Mouse (Mus musculus): ENCODE measurements at regions not wholly inside any gene's neighbourhood (a gene's known extent, or its start where the extent isn't known, plus 50 kb on each side); places are given as distances from the start of the nearest gene placed in this dataset.

GRCm38 (mm10) chr9:61226596-61227384 is 145.4 kb upstream of the Tle3 start:
- DNase-seq (ENCODE audit: low read depth, low spot score) = no peak

DNA sequence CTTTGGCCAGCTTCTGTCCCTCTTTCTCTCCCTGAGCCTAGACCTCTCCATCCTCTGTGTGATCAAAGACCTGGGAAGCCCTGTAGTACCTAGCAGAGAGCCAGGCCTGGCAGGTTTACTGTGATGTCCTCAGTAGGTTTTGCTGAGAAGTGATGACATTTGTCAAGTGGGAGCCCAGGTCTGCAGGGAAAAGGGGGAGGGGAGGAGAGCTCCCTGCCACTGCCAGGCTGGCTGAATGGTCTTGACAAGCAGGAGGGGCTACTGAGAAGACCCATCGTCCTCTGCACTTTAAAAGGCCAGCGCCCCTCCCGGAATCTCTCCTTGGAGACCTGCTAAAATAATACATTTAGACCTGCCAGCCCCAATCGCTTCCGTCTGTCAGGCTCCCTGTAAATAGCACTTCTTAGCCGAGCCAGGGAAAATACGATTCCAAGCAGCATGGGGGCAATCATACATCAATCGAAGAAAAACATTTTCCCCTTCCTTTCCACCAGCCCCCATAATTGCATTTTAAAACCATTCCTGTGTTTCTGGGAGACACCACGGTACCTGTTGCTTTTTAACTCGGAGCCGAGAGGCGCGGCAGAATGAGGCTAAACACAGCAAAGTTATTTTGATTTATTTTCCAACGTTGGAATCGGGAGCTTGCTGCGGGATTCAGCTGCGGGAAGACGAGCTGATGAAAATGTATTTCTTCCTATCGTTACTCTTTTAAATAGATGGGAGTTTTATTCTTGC is 144.5 kb upstream of the Tle3 start:
- DNase-seq (ENCODE audit: low read depth, low spot score) = no peak

DNA sequence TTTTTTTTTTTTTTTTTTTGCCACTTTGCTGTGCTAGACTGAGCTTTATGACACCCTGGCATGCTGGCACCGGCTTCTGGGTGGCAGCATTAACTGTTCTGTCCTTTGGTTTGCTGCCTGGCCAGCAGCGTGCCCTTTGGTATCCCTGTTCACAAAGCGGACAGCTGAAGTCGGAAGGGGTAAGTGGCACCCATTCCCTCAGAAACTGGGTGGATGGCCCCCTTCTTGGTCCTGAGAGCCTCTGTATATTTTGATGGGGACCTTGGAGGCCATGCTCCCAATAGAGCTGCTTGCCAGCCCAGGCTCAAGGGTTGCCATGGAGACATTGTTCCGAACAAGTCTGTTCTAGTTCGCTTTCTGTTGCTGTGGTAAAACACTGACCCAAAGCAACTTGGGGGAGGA is 143.9 kb upstream of the Tle3 start:
- DNase-seq (ENCODE audit: low read depth, low spot score) = no peak

DNA sequence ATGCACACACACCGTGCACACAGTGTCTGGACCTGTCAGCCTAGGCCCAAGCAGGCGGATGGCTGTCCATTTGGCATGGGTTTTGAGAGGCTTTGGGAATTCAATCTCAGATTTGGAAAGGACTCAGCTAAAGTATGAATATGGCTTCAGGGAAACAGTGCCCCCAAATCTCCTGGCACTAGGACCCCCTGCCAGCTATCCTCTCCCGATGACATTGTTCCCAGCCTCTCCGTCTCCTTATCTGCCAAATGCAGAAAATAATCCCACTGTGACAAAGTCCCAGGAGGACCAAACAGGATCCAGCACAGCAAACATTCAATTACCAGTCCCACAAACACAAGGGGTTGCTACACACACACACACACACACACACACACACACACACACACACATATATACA is 141.9 kb upstream of the Tle3 start:
- no peak for DNase-seq (ENCODE audit: low read depth, low spot score)

- no peak for DNase-seq (ENCODE audit: low read depth, low spot score)
Observed at GRCm38 (mm10) chr9:61232630-61233029, 139.5 kb upstream of the Tle3 start.

DNA sequence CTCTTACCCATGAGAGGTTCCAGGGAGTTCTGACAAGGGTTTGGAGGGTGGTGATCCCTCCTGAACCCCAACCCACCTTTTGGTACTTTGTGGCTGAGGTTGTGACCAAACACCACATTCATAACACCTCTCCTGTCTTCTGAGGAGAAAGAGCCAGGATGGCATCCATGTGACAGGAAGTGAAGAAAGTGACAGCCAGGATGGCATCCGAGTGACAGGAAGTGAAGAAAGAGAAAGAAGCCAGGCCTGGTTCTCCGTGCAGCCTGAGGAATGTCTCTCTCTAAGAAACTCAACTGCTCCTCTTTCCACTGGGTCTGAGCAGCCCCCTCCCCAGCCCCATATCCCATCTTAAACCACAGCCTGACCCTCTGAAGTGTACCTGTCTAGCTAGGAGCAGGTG is 138.9 kb upstream of the Tle3 start:
- DNase-seq (ENCODE audit: low read depth, low spot score) = no peak

- DNase-seq (ENCODE audit: low read depth, low spot score) = no peak
Observed at GRCm38 (mm10) chr9:61235653-61236610, 136.2 kb upstream of the Tle3 start.

DNA sequence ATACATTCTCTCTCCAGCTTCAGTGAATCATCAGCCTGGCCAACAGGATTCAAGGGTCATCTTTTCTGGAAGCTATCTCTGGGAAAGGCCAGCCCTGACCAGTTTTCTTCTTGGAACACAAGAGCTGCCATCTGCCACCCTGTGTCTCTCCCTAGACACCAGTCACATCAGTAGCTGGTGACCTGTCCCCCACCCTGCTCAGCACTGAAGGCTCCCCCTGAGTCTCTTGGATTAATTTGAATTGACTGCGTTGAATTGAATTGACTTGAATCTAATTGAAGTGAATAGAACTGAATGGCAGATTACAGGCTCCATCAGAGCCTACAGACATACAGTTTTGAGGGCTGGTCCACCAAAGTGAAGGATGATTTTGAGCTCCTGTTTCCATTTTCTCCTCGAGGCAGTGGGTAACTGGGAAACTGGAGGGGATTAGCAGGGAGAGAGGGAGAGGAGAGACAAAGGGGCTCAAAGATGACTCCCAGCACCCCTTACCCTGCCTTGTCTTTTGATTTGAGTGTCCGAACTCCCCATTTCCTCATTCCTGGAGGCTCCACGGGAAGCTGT is 133.4 kb upstream of the Tle3 start:
- DNase-seq (ENCODE audit: low read depth, low spot score) = no peak

DNA sequence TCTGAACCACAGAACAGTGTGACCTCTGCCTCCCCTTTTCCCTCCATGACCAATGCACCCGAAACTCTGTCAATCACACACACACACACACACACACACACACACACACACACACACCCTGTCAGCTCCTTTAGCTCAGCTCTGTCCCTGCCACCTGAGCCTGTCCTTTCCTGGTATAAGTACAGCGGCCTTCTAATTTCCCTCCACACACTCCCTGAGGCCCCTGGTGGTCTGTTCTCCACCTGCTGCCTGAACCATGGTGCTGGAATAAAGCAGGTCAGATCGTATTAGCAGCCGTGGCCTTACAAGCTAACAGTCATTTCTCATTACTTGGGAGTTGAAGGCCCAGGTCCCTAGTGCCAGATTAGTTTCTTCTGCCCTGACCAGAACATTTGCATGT is 132.8 kb upstream of the Tle3 start:
- no peak for DNase-seq (ENCODE audit: low read depth, low spot score)

DNA sequence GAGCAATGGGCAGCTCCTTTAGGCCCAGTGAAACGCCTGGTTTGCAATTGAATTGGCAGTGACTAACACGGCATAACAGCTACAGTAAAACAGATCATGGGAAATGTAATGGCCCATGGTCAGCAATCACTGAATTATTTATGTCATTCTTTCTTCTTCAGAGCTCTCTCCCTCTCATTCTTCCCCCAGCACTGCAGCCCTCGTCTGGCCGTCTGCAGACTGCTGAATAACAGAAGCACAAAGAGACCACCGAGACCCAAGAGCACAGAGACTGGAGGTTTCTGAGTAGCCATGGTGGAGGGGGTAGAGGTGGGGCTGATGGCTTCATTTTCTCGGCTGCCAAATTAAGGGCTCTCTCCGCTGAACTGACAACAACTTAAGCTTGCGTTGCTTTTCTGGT is 130.7 kb upstream of the Tle3 start:
- DNase-seq (ENCODE audit: low read depth, low spot score) = no peak

DNA sequence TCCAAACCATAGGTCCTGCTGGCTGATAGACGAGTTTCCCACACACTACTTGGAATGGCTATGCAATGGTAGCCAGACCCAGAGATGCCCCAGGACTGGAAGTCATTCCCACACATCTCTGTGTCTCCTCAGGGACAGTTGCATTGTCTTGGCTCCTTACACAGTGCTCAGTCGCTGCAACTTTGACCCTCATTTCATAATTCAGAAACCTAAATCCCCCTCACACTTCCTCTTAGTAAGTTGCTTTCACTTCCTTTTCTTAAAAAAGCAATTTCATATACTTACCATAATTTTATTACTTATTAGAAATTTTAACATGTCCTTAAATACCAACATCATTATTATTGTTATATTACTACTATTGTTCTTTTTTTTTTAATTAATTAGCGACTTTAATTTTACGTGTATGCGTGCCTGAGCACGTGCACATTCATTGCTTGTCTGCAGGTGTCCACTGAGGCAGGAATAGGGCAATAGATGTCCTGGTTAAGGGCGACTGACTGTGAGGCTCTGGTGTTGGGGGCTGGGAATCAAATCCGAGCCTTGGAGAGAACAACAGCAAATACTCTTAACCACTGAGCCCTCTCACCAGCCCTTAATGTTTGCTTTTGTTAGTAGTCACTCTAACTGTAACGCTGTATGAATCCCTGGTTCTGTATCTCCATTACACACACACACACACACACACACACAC is 129.9 kb upstream of the Tle3 start:
- DNase-seq (ENCODE audit: low read depth, low spot score) = no peak

DNA sequence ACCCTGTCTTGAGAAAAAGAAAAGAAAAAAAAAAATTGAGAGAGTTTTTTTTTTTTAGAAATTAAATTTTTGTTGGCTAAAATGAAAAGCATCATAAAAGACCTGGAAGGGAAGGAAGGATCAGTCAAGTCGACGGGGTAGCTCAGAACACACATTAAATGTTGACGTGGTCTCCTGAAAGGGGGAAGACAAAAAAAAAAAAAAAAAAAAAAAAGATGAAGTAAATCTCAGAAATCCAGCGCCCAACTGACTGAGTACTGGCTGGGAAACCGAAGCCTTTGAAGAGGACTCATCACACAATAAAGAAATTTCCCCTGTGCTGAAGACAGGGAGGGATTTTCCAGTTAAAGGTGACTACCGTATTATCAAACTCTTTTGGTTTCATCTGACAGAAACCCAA is 128.9 kb upstream of the Tle3 start:
- no peak for DNase-seq (ENCODE audit: low read depth, low spot score)

GRCm38 (mm10) chr9:61249691-61250425 is 122.3 kb upstream of the Tle3 start:
- DNase-seq (ENCODE audit: low read depth, low spot score) = no peak

DNA sequence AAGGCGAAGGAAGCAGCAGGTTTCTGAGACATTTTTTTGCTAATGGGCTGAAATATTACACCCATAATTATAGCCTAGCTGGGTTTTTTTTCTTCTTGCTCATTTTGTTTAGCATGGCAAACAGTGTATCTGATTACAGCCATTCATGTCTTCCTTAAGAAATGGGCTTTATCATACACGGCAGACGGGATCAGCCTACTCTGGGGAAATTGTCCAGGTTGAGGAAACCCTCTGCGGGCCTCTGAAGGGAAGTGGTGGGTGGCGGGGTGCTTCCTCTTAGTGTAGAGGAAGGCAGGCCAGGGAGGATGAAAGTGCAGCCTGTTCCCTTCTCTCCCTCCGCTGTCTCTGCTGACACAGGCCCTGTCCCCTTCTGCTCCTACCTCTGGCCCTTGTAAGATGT is 120.6 kb upstream of the Tle3 start:
- DNase-seq (ENCODE audit: low read depth, low spot score) = no peak

GRCm38 (mm10) chr9:61253761-61254160 is 118.4 kb upstream of the Tle3 start:
- no peak for DNase-seq (ENCODE audit: low read depth, low spot score)

DNA sequence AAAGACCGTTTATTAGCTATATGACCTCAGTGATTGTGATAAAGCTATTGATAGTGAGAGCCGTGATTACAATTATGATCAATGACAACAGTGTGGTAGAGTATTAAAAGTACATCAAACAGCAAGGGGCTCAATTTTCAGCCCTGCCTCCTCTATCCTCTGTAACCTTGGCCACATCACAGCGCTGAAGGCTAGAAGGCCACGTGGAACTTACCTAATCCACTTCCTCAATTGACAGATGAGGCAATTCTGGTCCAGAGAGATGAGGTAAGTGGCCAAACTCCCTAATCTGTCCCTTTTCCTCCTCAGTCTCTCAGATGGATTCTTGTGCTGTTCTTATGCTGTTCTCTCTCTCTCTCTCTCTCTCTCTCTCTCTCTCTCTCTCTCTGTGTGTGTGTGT is 114.7 kb upstream of the Tle3 start:
- no peak for DNase-seq (ENCODE audit: low read depth, low spot score)

DNA sequence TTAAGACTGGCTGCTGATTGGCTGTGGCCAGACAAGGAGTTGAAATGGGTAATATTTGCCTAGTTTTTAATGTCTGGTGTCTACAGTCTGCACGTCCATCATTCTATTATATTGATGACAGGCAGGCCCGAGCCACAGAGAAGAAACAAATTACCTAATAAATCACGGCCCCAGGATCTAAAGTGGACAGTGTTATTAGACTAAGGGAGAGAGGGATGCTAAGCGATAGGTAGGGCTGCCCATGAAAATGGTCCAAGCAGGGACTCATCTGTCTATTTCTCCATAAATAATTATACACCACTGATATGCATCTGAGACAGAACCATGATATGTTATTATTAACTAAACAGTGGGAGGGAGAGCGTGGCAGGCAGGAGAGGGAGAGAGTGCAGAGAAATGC is 114.1 kb upstream of the Tle3 start:
- DNase-seq (ENCODE audit: low read depth, low spot score) = no peak

DNA sequence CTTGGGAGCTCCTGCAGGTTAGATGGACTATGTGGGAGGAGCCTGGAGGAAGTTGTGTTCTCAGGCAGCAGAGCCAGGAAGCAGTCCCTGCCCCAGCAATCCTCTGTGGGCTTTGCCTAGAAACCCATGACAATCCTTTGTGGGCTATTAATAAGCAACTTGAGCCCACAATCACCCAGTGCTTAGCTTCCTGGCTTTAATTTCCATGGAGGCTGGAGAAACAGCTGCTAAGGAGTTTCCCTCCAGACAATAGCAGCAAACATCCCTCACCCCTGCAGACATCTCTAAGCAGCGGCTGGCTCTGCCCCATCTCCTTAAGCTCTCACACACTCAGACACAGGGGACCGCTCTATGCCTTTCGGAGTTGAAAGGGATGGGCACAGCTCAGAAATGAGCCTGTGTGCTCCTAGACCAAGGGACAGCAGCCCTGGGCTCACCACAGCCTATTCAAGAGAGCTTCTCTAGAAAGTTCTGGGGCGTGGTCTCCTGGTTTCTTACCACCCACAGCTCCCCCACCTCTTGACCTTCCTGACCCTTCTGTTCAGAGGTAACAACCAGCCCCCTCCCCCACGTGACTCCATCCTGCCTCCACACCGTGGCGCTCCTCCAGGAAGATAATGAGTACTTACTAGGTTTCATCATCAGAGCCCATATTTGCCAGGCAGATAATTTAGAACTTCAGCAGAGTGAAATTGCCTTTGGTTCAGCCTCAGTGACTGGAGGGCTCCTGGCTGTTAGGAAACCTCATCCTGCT is 112.6 kb upstream of the Tle3 start:
- no peak for DNase-seq (ENCODE audit: low read depth, low spot score)

DNA sequence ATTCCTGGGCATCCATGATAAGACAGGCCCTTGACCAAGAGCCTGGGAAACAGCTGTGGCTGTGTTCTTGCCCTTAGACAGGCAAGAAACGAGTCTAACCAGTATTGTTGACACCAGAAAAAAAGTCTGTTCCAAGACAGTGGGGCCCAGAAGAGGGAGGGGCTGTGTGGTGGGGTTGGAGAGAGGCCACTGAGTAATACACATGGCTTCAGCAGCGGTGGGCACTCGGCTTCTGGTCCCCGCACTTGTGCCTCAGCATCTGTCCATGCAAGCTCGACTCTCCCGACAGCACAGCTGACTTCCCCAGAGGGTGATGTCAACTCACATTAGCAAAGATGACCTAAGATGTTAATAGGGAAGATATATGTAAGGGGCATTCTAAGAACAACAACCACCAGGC is 110.9 kb upstream of the Tle3 start:
- no peak for DNase-seq (ENCODE audit: low read depth, low spot score)

All from retina, postnatal 7 days (tissue).